Mouse (Mus musculus): ENCODE measurements around the gene Pcp4l1. TPM values are rescaled to one million over a fixed set of nuclear protein-coding genes. Genes with fewer than 3 reads are reported as not detected.

The Pcp4l1 gene
- total RNA-seq, 1 experiment from 2014 or later = 40.5 TPM

DNA sequence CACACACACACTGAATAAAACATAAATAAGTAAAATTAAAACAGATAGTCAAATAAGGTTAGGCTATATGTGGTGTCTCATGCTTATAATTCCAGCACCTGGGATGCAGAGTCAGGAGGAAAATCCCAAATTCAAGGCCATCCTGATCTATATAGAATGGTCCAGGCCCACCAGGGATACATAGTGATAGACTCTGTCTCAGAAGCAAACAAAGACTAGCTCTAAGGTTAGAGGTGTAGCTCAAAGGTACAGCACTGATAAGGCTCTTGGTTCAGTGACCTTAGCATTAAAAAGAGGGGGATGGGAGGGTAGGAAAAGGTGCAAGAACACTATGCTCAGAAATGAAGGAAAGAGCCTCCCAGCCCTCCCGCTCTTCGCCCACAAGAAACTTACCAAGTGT lies 60.5 kb downstream of the Pcp4l1 start:
- no peak for DNase-seq

DNA sequence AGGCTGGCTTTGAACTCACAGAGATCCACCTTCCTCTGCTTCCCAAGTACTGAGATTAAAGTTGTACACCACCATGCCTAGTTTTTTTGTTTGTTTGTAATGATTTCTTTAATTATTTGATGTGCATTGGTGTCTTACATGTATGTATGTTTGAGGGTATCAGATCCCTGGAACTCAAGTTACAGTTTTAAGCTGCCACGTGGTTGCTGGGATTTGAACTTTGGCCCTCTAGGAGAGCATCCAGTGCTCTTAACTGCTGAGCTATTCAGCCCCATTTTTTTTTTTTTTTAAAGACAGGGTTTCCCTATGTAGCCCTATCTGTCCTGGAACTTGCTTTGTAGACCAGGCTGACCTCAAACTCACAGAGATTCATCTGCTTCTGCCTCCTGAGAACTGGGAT lies 65.1 kb downstream of the Pcp4l1 start:
- DNase-seq = no peak

DNA sequence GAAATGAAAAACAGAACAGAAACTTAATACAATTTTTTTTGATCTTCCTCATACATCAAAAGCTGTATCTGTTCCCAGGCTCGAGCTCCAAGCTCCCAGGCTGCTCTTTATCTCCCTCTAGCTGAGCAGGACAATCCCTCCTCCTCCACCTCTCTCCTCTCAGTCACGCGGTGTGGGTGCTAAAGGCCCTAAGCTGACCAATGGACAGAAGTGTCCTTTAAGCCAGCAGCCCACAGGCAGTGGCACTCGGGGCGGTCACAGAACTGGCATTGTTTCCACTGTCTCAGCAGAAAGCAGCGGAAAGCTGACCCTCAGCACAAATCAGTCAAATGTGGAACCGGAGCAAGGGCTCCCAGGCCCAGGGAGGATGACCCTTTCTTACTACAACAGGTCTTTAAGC lies 66.8 kb downstream of the Pcp4l1 start:
- DNase-seq = peak; percentile 17

DNA sequence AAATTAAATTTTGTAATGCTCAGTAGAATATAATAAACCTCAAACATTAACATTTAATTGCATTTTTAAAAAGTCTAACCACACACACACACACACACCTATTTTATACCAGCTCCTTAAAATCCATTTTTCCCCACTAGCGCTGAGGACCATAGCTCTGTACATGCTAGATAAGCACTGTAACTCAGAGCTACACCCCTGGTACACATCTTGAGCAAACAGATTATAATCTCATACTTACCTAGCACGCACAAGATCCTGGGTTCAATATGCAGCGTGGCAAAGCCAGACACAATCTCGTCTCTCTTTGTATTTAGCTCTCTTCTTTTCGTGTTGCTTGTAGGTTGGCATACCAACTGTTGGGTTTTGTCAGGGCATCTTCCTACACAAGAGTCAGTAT lies 71.7 kb downstream of the Pcp4l1 start:
- DNase-seq = no peak

Other genes starting within 250 kb of the Pcp4l1 start
- gene Fcgr2b, start 219.7 kb downstream of the Pcp4l1 start, total RNA-seq (2021) = 7.9 and 9.2 TPM in 2 replicates
- 0.49 and 0.89 TPM in 2 replicates for gene Fcgr4, start 177.3 kb downstream of the Pcp4l1 start, total RNA-seq (2021)
- 8.1 and 10.3 TPM in 2 replicates for gene Fcgr3, start 131.3 kb downstream of the Pcp4l1 start, total RNA-seq (2021)
- gene Cfap126, start 82.3 kb downstream of the Pcp4l1 start, total RNA-seq (2021) = 0.71 and 1.9 TPM in 2 replicates
- gene Sdhc, start 45.7 kb downstream of the Pcp4l1 start, total RNA-seq (2021) = 733 and 773 TPM in 2 replicates
- 1.5 and 3.2 TPM in 2 replicates for gene Mpz, start 45.6 kb downstream of the Pcp4l1 start, total RNA-seq (2021)
- gene Nr1i3, start 17.7 kb upstream of the Pcp4l1 start, total RNA-seq (2021) = 0.83 and 12.4 TPM in 2 replicates
- 52.7 and 58.6 TPM in 2 replicates for gene Tomm40l, start 26.2 kb upstream of the Pcp4l1 start, total RNA-seq (2021)
- gene Apoa2, start 28.8 kb upstream of the Pcp4l1 start, total RNA-seq (2021) = 80.2 and 1,683 TPM in 2 replicates
- gene Fcer1g, start 38.1 kb upstream of the Pcp4l1 start, total RNA-seq (2021) = 13.4 and 18.8 TPM in 2 replicates
- gene Adamts4, start 54.2 kb upstream of the Pcp4l1 start, total RNA-seq (2021) = 3.1 and 3.4 TPM in 2 replicates
- gene Ndufs2, start 55.1 kb upstream of the Pcp4l1 start, total RNA-seq (2021) = 875 and 896 TPM in 2 replicates
- 31.1 and 34.1 TPM in 2 replicates for gene B4galt3, start 74.1 kb upstream of the Pcp4l1 start, total RNA-seq (2021)
- 34.8 and 38.1 TPM in 2 replicates for gene Ppox, start 84.9 kb upstream of the Pcp4l1 start, total RNA-seq (2021)
- 36.5 and 37.2 TPM in 2 replicates for gene Usp21, start 91.7 kb upstream of the Pcp4l1 start, total RNA-seq (2021)
- gene Ufc1, start 98.8 kb upstream of the Pcp4l1 start, total RNA-seq (2021) = 128 and 133 TPM in 2 replicates
- gene Dedd, start 132.9 kb upstream of the Pcp4l1 start, total RNA-seq (2021) = 33.7 and 36.1 TPM in 2 replicates
- gene Nit1, start 149.4 kb upstream of the Pcp4l1 start, total RNA-seq (2021) = 62.1 and 62.8 TPM in 2 replicates
- 140 and 148 TPM in 2 replicates for gene Pfdn2, start 149.4 kb upstream of the Pcp4l1 start, total RNA-seq (2021)
- 3.1 and 5.1 TPM in 2 replicates for gene Klhdc9, start 164.5 kb upstream of the Pcp4l1 start, total RNA-seq (2021)
- gene Nectin4, start 173.8 kb upstream of the Pcp4l1 start, total RNA-seq (2021) = 0.11 TPM in 2 replicates
- gene Arhgap30, start 192.7 kb upstream of the Pcp4l1 start, total RNA-seq (2021) = 3.4 and 13.3 TPM in 2 replicates
- 49.6 and 69.1 TPM in 2 replicates for gene Usf1, start 215.0 kb upstream of the Pcp4l1 start, total RNA-seq (2021)
- gene Tstd1, start 222.6 kb upstream of the Pcp4l1 start, total RNA-seq (2021) = 2.6 and 11.3 TPM in 2 replicates
- 59.6 and 66.3 TPM in 2 replicates for gene F11r, start 241.3 kb upstream of the Pcp4l1 start, total RNA-seq (2021)

All from adrenal gland, postnatal 14 days (tissue).